Mouse (Mus musculus) heart, adult 2 months (tissue): ENCODE measurements around the gene Usp37. TPM values are rescaled to one million over a fixed set of nuclear protein-coding genes. Genes with fewer than 3 reads are reported as not detected.

Experiments
- DNase-seq, 2 experiments: peaks; one replicate each; pipeline ENCODE4 v3.0.0; 2021
- H3K27ac ChIP-seq: fragments of 200-600 bp; 2 replicates; pipeline ENCODE4 v1.8.1; 2022
- H3K27me3 ChIP-seq: fragments of 200-500 bp; 2 replicates; pipeline ENCODE4 v1.6.1; 2012; ENCODE audit warnings: mild to moderate bottlenecking, low read length, inconsistent platforms, mixed read lengths; ENCODE audit not compliant: control insufficient read depth, insufficient read depth
- H3K36me3 ChIP-seq: fragments of 200-500 bp; 2 replicates; pipeline ENCODE4 v1.6.1; 2012; ENCODE audit warnings: low read length, inconsistent platforms; ENCODE audit not compliant: control insufficient read depth, insufficient read depth
- H3K4me1 ChIP-seq: fragments of 200-500 bp; 2 replicates; pipeline ENCODE4 v1.6.1; 2011; ENCODE audit warnings: low read length; ENCODE audit not compliant: control insufficient read depth, insufficient read depth
- H3K4me3 ChIP-seq: fragments of 200-600 bp; 2 replicates; pipeline ENCODE4 v1.8.1; 2022
- H3K79me2 ChIP-seq: fragments of 200-500 bp; replicated peaks from 2 replicates; pipeline ENCODE4 v1.6.1; 2012; ENCODE audit warnings: mild to moderate bottlenecking, inconsistent platforms, low read length, moderate library complexity, mixed read lengths; ENCODE audit not compliant: control insufficient read depth, insufficient read depth
- H3K9ac ChIP-seq: fragments of 200-500 bp; 2 replicates; pipeline ENCODE4 v1.6.1; 2012; ENCODE audit warnings: low read depth, mild to moderate bottlenecking, control low read depth, inconsistent platforms, low read length, mixed read lengths
- CTCF ChIP-seq: fragments of 200-600 bp; IDR thresholded peaks from 2 replicates; pipeline ENCODE4 v1.8.1; 2022; ENCODE audit warnings: antibody characterized with exemption, mild to moderate bottlenecking, moderate library complexity
- EP300 ChIP-seq: fragments of 200-500 bp; IDR thresholded peaks from 2 replicates; pipeline ENCODE4 v1.6.1; 2011; ENCODE audit warnings: low read depth, low read length, control low read depth; ENCODE audit not compliant: insufficient read depth
- POLR2A ChIP-seq: fragments of 200-500 bp; IDR thresholded peaks from 2 replicates; pipeline ENCODE4 v1.6.1; 2011; ENCODE audit warnings: mild to moderate bottlenecking, low read depth, low read length, control low read depth; ENCODE audit not compliant: insufficient read depth
- WGBS: fragments of 180-500 bp; shearing (Covaris S2); methylation state at CpG from one replicate; pipeline ENCODE4 v1.1.7; 2018; 5-methylcytosine and 5-hydroxymethylcytosine counted together
- intact Hi-C: fragments of 180-260 bp; cut with DNase I; formaldehyde crosslinking; loops from one replicate; pipeline ENCODE4 v1.15.1; 2025
- polyA plus RNA-seq: library from polyadenylated mRNA; depleted of rRNA; stranded (reverse); fragments of >200 nt; gene quantifications from 2 replicates; pipeline ENCODE4 v1.2.3, GENCODE M21; 2012
- total RNA-seq, 2 experiments: library from RNA; stranded (reverse); gene quantifications; 2 replicates each; pipeline ENCODE4 v1.2.3; 2021

The Usp37 gene
- total and polyA plus RNA-seq, 3 experiments = 2.9 to 8.1 (median 6.5) TPM

DNA sequence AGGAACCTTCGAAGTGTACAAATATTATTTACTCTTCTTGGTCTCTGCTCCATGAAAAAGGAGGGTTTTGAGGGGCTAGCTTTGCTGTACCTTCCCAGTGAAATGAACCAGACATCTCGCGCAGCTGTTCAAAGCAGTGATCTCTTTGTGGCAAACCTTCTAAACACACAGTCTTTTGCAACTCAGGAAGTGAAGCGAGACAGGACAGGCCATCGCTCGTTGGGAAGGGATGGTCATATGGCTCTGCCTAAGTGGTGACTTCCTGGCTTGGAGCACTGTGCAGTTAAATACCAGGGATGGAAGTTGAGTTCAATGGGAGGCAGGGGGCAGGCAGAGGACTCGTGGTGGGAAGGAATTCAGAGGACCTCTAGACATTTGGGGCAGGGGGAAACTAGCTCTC, 118.2 kb downstream of the Usp37 start:
- Histone ChIP-seq H3K9ac (no peak overlapping the region), H3K79me2 (no peaks in the 10 kb centered on the region), H3K4me1 (no peaks in the 10 kb centered on the region), H3K36me3 (no peaks in the 10 kb centered on the region), H3K4me3 (no peak overlapping the region), H3K27ac (no peak overlapping the region), H3K27me3 (no peaks in the 10 kb centered on the region)
- WGBS = 48% methylated on average over 7 of the region's 7 CpGs
- intact Hi-C loops = no loop called here
- DNase-seq = no peak
- no peak for TF ChIP-seq CTCF
- no peak for TF ChIP-seq POLR2A
- no peak for TF ChIP-seq EP300

DNA sequence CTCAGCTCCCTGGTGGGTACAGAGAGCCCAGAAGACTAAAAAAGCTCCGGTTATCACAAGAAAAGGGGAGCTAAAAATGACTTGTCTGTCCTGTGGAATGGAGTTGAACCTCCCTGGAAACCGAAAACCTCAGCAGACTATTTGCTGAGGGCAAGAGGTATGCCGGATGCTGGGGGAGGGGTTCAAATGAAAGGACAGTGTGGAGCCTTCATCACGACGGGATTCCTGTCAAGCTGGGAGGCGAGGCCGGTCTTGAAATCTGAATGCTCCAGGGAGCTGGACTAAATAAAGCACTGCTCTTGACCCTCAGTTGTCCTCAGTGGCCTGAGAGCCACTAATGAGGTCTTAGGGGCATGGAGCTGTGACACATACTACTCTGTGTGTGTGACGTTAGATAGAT, 120.9 kb downstream of the Usp37 start:
- no peaks in the 10 kb centered on the region for H3K36me3 ChIP-seq
- H3K79me2 ChIP-seq = no peaks in the 10 kb centered on the region
- TF ChIP-seq EP300 (no peak), POLR2A (no peak), CTCF (no peak)
- H3K4me3 ChIP-seq = no peak overlapping the region
- no peaks in the 10 kb centered on the region for H3K27me3 ChIP-seq
- H3K4me1 ChIP-seq = peaks cover 2% of the 10 kb centered on the region
- no peak for DNase-seq
- intact Hi-C loops = no loop called here
- no peak overlapping the region for H3K9ac ChIP-seq
- no peak overlapping the region for H3K27ac ChIP-seq
- WGBS = 45% methylated on average over 8 of the region's 8 CpGs

DNA sequence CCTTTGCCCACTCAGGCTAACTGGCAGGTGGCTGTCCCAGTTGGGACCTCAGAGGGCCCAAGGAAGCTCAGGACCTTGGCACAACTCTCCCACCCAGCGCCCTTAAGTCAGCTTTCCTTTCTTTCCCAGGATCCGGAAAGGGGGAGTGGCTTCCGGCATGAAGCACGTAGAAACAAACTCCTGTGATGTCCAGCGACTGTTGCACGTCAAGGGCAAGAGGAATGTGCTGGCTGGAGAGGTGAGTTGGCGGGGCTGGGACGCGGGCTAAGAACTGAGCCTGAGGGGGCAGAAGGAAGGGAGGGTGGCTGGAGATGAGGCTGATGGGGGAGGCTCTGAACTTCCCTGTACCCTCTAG, 124.7 kb downstream of the Usp37 start:
- Histone ChIP-seq H3K36me3 (no peaks in the 10 kb centered on the region), H3K4me1 (peaks cover 2% of the 10 kb centered on the region), H3K4me3 (no peak overlapping the region), H3K79me2 (no peaks in the 10 kb centered on the region), H3K27me3 (no peaks in the 10 kb centered on the region), H3K9ac (no peak overlapping the region), H3K27ac (peak overlapping the region; percentile 45; the same call in 1 of the 2 replicates)
- WGBS = 30% methylated on average over 9 of the region's 9 CpGs
- no peak for TF ChIP-seq POLR2A
- no peak for TF ChIP-seq EP300
- TF ChIP-seq CTCF = no peak
- intact Hi-C loops = no loop called here
- DNase-seq = peak; percentile 30 to 45

DNA sequence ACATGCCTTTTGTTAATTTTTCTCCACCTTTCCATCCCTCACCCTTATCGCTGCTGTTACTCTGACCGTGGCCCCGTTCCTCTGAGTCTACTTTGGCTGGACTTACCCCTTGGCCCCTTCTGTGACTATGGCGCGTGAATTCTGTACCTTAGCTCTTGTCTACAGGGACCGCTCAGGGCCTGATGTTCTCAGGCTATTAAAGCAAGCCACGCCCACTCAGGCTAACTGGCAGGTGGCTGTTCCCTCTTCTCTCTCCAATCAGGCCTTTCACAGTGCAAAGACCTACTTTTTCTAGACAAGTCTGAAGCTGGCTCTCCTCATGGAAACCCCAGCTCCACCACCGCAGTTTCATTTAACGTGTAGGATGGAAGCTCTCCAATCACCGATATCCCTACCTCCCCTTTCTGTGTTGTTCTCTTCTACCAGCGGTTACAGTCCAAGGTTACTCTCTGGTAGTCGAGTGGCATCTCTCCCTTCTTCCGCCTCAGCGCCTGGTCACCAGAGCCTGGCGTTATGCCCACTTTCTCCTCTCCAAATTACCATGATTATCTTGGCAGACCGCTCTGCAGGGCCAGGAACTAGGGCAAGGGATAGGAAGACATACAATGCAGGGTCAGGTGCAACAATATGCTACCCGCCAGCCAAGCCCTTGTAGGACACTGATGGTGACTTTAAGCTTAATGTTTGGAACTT, 125.2 kb downstream of the Usp37 start:
- Histone ChIP-seq H3K27me3 (no peaks in the 10 kb centered on the region), H3K9ac (no peak overlapping the region), H3K4me1 (peaks cover 2% of the 10 kb centered on the region), H3K4me3 (no peak overlapping the region), H3K27ac (peak overlapping the region; percentile 45; the same call in 1 of the 2 replicates), H3K79me2 (no peaks in the 10 kb centered on the region), H3K36me3 (no peaks in the 10 kb centered on the region)
- peak; percentile 29 to 49 for DNase-seq
- intact Hi-C loops = no loop called here
- TF ChIP-seq POLR2A (no peak), CTCF (no peak), EP300 (no peak)
- WGBS = 62% methylated on average over 17 of the region's 17 CpGs

DNA sequence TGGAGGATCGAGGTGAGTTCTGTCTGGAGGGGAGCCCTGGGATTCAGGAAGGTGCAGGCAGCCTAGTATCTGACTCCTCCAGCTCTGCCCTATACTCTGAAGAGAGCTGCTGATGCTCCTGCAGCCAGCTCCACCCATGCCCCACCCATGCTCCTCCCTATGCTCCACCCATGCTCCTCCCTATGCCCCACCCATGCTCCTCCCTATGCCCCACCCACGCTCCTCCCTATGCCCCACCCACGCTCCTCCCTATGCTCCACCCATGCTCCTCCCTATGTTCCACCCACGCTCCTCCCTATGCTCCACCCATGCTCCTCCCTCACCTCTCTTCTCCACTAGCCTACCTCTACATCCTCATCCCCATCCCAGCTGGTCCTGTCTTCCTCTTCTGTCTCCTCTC, 128.9 kb downstream of the Usp37 start:
- Histone ChIP-seq H3K27me3 (no peaks in the 10 kb centered on the region), H3K4me3 (no peak overlapping the region), H3K9ac (no peak overlapping the region), H3K27ac (no peak overlapping the region), H3K36me3 (no peaks in the 10 kb centered on the region), H3K4me1 (peaks cover 2% of the 10 kb centered on the region), H3K79me2 (no peaks in the 10 kb centered on the region)
- TF ChIP-seq CTCF (no peak), POLR2A (no peak), EP300 (no peak)
- WGBS = 36% methylated on average over 4 of the region's 4 CpGs
- no peak for DNase-seq
- intact Hi-C loops = no loop called here

DNA sequence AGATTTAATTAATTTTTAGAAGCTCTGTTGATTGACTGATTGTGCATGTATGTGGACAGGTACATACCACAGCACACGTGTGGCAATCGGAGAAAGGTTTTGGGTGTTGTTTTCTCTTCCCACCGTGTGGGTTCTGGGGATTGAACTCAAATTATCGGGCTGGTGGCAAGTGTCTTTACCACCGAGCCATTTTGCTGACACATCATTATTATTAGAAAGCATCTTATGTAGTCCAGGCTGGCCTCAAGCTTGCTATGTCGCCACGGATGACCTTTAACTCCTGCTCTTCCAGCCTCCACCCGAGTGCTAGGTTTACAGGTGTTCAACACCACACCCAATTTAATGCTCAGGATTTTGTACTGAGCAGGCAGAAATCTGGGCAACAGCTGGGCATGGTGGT, 131.4 kb downstream of the Usp37 start:
- Histone ChIP-seq H3K36me3 (no peaks in the 10 kb centered on the region), H3K27me3 (no peaks in the 10 kb centered on the region), H3K4me3 (no peak overlapping the region), H3K27ac (no peak overlapping the region), H3K79me2 (no peaks in the 10 kb centered on the region), H3K9ac (no peak overlapping the region), H3K4me1 (no peaks in the 10 kb centered on the region)
- intact Hi-C loops = no loop called here
- no peak for TF ChIP-seq CTCF
- TF ChIP-seq POLR2A = no peak
- no peak for TF ChIP-seq EP300
- 82% methylated on average over 8 of the region's 8 CpGs for whole genome bisulfite sequencing
- DNase-seq = no peak
